Mouse (Mus musculus): Measurements from ENCODE around the gene H2al1g.
"Not testable (repeated sequence)": the region's sequence is repeated elsewhere in the genome, so short reads cannot be mapped to it uniquely, and the experiment has no call there.

Gene H2al1g

DNA sequence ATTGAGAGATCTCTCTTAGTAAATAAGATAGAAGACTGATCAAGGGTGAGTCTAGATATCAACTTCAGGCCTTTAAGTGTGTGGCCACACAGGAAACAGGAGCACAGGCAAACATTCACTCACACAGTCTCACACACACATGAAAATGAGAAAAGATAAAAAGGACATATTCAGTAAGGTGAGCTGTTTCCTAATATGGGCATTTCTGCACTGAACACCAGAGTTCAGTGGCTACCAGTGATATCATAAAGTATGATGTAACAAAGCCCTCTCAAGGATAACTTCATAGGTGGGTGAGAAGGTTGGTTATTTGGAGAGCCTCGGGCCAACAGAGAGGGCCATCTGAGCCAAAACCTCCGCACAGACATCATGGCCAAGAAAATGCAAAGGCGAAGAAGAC is at the start of gene H2al1g:
Gene H2al1g (plus strand): TSS at position 301 of the 400 bp plus-strand sequence.
- not testable (repeated sequence) for DNase-seq (ENCODE audit: low read depth)

DNA sequence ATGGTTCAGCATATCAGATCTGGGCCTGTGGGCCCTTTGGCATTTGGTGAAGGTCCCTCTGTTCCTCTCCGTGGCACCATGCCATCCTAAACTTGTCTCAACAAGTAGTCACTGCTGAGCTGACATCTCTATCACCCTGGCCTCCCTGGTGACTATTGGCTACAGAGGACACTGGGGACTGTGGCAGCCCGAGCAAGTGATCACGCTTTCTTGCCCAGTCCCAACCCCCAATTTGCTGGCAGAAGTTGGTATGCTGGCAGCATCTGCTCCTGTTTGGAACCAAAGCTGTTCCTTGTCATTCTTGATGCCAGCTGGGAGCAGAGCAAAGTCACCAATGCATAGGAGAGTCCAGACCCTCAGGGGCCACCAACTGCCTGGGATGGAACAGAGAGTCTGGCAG is 49.0 kb upstream of the H2al1g start:
- no peak for DNase-seq (ENCODE audit: low read depth)

DNA sequence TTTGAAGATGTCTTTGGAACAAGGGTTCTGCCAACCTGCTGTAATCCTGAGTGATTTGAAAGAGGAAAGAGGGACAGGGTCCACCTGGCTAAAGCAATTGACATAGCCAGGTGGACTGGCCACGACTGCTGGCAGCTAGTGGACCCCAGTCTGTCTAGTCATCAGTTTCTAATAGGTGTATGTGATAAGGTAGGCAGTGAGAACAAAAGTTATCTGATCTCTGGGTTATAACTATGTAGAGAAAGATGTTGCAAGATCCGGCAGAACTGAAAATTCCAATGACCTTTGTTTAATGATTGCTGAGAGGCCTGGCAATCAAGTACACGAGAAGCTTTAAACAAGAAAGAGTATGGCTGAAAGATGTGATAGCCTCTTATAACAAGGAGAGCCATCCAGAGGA is 44.9 kb upstream of the H2al1g start:
- no peak for DNase-seq (ENCODE audit: low read depth)

DNA sequence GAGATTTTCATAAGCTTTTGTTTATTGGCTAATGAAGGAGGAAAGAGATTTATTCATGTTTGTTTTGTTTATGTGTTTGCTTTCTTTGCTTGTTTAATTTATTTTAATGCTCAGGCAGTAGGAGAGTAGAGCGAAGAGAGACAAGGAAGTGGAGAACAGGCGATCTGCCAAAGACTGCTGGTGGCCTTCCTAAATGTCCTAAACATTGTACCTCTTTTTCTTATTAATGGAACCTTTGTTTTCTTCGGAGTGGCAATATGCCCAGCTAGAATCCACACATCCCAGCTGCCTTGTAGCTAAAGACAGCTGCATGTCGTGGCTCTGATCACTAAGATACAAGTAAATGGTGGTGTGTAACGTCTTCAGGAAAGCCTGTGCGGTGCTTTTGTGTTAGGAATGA is 41.0 kb upstream of the H2al1g start:
- no peak for DNase-seq (ENCODE audit: low read depth)

DNA sequence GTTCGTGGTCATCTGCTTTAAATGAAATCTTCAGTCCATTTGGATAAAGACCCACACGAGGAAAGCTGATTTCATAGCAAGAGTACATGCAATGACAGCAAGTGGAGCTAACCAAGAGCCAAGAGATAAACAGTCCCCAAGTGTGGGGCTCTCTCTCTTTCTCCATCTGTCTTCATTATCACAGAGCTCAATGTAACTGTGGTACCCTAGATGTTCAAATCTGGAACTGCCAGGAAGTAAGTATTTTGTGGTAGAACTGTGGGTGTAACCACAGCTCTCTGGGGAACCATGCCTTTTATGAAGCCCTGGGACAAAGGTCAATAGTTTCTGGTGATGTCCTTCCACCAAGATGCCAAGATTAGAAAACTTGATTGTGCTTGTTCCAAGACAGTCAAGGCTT is 37.3 kb upstream of the H2al1g start:
- no peak for DNase-seq (ENCODE audit: low read depth)

DNA sequence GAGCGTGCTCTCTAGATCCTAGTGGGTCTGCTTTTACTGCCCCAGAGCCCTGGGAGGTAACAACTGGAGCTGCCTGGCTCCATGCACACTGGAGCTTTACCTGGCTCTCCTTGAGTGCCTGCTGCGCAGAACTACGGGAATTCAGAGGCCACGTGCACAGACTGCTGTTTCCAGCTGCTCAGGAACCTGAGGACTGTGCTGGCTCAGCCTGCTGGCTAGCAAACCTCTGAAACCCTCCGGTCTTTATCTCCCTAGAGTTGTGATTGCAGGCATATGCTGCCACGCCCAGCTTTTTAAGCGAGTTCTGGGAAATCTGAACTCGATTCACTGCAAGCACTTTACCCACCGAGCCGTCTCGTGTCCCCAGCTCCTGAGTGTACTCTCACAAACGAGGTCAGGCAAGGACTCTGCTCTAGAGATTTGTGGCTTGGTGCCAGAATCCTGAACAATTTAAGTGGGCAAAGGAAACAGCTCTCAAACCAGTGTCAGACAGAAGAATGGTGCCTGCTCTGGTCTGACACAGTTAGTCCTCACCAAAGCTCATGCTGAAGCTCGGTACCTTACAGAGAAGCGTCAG is 29.7 kb upstream of the H2al1g start:
- DNase-seq (ENCODE audit: low read depth): no peak

DNA sequence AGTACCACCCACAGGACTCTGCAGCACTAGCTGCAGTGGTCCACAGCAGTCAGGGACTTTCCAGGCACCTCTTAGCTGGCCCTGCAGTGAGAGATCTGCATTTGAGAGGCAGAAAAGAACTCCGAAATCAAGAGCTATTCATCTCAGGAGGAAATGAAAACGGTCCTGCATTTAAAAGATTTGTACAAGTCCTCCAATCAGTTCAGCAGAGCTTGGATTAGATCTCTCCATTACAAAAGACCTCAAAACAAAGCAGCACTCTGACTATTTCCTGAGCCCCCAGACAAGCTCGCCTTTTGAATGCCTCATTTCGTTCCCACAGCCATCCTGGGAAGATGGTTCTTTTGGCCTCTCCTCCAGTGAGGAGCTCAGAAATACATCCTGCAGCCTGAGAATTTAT is 28.8 kb upstream of the H2al1g start:
- DNase-seq (ENCODE audit: low read depth): no peak

DNA sequence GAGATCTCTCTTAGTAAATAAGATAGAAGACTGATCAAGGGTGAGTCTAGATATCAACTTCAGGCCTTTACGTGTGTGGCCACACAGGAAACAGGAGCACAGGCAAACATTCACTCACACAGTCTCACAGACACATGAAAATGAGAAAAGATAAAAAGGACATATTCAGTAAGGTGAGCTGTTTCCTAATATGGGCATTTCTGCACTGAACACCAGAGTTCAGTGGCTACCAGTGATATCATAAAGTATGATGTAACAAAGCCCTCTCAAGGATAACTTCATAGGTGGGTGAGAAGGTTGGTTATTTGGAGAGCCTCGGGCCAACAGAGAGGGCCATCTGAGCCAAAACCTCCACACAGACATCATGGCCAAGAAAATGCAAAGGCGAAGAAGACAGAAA is 19.1 kb upstream of the H2al1g start, which contains the start of gene H2al1a:
Gene H2al1a (plus strand): TSS at position 301 of the 400 bp plus-strand sequence.
- DNase-seq (ENCODE audit: low read depth): not testable (repeated sequence)

DNA sequence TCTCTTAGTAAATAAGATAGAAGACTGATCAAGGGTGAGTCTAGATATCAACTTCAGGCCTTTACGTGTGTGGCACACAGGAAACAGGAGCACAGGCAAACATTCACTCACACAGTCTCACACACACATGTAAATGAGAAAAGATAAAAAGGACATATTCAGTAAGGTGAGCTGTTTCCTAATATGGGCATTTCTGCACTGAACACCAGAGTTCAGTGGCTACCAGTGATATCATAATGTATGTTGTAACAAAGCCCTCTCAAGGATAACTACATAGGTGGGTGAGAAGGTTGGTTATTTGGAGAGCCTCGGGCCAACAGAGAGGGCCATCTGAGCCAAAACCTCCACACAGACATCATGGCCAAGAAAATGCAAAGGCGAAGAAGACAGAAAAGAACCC is 15.9 kb upstream of the H2al1g start, which contains the start of gene H2al1b:
Gene H2al1b (plus strand): TSS at position 301 of the 400 bp plus-strand sequence.
- not testable (repeated sequence) for DNase-seq (ENCODE audit: low read depth)

DNA sequence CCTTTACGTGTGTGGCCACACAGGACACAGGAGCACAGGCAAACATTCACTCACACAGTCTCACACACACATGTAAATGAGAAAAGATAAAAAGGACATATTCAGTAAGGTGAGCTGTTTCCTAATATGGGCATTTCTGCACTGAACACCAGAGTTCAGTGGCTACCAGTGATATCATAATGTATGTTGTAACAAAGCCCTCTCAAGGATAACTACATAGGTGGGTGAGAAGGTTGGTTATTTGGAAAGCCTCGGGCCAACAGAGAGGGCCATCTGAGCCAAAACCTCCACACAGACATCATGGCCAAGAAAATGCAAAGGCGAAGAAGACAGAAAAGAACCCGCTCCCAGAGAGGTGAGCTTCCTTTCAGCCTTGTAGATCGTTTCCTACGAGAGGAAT is 12.7 kb upstream of the H2al1g start, which contains the start of gene H2al1c:
Gene H2al1c (plus strand): TSS at position 301 of the 400 bp plus-strand sequence.
- not testable (repeated sequence) for DNase-seq (ENCODE audit: low read depth)

DNA sequence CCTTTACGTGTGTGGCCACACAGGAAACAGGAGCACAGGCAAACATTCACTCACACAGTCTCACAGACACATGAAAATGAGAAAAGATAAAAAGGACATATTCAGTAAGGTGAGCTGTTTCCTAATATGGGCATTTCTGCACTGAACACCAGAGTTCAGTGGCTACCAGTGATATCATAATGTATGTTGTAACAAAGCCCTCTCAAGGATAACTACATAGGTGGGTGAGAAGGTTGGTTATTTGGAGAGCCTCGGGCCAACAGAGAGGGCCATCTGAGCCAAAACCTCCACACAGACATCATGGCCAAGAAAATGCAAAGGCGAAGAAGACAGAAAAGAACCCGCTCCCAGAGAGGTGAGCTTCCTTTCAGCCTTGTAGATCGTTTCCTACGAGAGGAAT is 9.5 kb upstream of the H2al1g start, which contains the start of gene H2al1d:
Gene H2al1d (plus strand): TSS at position 301 of the 400 bp plus-strand sequence.
- DNase-seq (ENCODE audit: low read depth): not testable (repeated sequence)

DNA sequence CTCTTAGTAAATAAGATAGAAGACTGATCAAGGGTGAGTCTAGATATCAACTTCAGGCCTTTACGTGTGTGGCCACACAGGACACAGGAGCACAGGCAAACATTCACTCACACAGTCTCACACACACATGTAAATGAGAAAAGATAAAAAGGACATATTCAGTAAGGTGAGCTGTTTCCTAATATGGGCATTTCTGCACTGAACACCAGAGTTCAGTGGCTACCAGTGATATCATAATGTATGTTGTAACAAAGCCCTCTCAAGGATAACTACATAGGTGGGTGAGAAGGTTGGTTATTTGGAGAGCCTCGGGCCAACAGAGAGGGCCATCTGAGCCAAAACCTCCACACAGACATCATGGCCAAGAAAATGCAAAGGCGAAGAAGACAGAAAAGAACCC is 6.4 kb upstream of the H2al1g start, which contains the start of gene H2al1e:
Gene H2al1e (plus strand): TSS at position 301 of the 400 bp plus-strand sequence.
- not testable (repeated sequence) for DNase-seq (ENCODE audit: low read depth)

DNA sequence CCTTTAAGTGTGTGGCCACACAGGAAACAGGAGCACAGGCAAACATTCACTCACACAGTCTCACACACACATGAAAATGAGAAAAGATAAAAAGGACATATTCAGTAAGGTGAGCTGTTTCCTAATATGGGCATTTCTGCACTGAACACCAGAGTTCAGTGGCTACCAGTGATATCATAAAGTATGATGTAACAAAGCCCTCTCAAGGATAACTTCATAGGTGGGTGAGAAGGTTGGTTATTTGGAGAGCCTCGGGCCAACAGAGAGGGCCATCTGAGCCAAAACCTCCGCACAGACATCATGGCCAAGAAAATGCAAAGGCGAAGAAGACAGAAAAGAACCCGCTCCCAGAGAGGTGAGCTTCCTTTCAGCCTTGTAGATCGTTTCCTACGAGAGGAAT is 3.2 kb upstream of the H2al1g start, which contains the start of gene H2al1f:
Gene H2al1f (plus strand): TSS at position 301 of the 400 bp plus-strand sequence.
- not testable (repeated sequence) for DNase-seq (ENCODE audit: low read depth)

DNA sequence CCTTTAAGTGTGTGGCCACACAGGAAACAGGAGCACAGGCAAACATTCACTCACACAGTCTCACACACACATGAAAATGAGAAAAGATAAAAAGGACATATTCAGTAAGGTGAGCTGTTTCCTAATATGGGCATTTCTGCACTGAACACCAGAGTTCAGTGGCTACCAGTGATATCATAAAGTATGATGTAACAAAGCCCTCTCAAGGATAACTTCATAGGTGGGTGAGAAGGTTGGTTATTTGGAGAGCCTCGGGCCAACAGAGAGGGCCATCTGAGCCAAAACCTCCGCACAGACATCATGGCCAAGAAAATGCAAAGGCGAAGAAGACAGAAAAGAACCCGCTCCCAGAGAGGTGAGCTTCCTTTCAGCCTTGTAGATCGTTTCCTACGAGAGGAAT is 3.1 kb downstream of the H2al1g start, which contains the start of gene H2al1h:
Gene H2al1h (plus strand): TSS at position 301 of the 400 bp plus-strand sequence.
- not testable (repeated sequence) for DNase-seq (ENCODE audit: low read depth)

DNA sequence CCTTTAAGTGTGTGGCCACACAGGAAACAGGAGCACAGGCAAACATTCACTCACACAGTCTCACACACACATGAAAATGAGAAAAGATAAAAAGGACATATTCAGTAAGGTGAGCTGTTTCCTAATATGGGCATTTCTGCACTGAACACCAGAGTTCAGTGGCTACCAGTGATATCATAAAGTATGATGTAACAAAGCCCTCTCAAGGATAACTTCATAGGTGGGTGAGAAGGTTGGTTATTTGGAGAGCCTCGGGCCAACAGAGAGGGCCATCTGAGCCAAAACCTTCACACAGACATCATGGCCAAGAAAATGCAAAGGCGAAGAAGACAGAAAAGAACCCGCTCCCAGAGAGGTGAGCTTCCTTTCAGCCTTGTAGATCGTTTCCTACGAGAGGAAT is 6.3 kb downstream of the H2al1g start, which contains the start of gene H2al1i:
Gene H2al1i (plus strand): TSS at position 301 of the 400 bp plus-strand sequence.
- DNase-seq (ENCODE audit: low read depth): not testable (repeated sequence)

DNA sequence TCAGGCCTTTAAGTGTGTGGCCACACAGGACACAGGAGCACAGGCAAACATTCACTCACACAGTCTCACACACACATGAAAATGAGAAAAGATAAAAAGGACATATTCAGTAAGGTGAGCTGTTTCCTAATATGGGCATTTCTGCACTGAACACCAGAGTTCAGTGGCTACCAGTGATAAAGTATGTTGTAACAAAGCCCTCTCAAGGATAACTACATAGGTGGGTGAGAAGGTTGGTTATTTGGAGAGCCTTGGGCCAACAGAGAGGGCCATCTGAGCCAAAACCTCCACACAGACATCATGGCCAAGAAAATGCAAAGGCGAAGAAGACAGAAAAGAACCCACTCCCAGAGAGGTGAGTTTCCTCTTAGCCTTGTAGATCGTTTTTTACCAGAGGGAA is 9.5 kb downstream of the H2al1g start, which contains the start of gene H2al1j:
Gene H2al1j (plus strand): TSS at position 301 of the 400 bp plus-strand sequence.
- DNase-seq (ENCODE audit: low read depth): not testable (repeated sequence)

DNA sequence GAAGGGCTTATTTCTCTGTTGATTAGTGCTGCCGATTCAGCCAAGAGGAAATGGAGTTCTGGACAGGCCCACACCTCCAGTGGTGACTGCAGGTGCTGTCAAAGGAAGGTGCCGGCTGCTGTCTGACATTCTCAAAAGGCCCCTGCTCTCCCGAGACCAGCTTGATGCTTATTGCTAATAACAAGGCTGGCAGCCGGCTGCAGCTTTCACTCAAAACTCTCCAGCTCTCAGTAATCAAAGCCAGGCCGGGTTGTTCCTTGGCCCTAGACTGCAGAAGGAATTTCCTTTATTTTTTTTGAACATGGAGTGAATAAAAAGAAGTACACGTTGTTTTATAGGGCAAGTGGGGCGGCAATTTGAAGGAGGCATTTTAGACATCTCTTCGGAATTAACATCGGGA is 27.7 kb downstream of the H2al1g start:
- no peak for DNase-seq (ENCODE audit: low read depth)

DNA sequence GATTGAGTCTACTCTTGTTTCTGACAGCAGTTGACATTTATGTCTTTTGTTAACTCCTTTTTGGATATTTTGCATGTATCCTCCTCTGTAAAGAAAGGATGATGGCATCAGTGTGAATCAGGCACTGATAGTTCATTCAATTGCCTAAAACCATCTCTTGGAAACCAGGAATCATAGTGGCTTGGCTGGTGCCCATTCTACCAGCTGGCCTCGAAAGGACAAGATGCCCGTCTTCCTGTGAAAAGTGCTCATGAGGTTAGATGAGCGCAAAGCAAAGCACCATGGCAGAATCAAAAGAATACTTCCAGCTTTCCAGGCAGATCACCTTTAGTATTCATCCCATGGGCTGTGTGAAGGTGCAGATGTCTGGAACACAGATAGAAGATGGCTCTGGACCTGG is 28.7 kb downstream of the H2al1g start:
- no peak for DNase-seq (ENCODE audit: low read depth)

DNA sequence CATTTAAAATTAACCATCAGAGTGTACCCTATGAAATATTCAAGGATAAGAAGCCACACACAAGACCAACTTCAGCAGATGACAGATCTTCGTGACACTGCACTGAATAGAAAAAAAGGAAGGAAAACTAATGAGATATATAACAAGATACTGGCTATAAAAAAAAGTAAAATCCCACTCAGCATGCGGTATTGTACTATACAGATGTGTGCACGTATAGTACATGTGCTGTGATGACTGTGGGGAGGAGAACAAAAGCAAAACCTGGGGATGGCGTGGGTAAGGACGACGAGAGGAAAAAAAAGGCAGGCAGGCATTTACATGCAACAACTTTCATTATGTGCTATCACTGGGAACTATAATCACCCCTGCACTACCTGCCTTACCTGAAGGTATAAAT is 42.8 kb downstream of the H2al1g start:
- DNase-seq (ENCODE audit: low read depth): no peak

DNA sequence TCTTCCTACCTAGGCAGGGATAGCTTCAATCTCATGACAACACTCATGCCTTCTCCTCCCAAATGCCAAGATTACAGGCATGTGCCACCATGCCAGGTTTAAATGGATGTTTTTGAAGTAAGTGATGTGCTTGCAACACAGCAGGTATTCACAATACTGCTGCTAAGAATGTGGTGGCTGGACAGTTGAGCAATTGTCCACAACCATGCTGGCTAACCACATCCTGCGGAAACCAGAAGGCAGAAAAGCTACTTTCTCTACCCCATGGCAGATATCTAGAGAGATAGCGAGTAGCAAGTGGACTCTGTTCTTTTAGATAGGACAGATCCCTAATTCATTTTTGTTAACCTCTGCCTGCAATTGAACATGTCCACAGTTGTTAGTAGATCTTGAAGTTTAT is 43.2 kb downstream of the H2al1g start:
- DNase-seq (ENCODE audit: low read depth): no peak

DNA sequence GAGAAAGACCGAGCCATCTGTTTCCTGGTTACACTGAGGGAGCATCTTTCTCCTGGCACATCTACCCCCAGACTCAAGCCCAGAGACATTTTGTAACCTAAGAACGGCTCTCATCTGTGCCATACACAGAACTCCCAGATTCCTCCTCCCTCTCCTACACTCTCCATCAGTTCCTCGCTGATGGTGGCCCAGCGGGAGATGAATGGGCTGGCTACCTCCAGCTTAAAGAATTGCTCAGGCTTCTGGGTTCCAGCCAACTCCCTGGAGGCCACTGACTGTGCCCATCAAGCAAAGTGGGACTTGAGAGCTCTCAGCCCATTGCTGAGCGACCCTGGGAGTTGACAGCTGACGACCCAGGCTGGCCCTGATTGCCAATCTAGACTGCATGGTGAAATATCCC is 45.8 kb downstream of the H2al1g start:
- no peak for DNase-seq (ENCODE audit: low read depth)

DNA sequence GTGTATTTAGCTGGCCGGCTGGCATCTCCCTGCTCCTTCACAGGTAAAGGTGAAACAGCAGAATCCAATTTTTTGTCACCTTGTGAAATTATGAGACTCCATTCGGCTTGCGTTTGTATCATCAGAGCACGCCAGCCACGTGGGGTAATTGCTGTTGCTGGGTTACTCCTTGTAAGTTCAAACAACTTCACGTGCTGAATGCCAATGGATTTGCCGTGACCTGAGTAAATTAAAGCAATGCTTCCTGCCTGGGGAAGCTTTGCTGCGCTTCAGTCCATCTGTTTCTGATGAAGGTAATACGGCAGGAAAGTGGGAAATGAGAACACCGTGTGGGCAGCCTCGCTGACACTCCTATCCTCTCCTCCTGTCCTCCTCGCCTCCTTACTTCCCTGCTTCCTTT is 47.1 kb downstream of the H2al1g start:
- no peak for DNase-seq (ENCODE audit: low read depth)

All from induced T-regulatory cell, adult 2 months (primary cell).